Mouse (Mus musculus) heart, embryonic 11.5 days (tissue): ENCODE results near the gene Irf5. TPM values are rescaled to one million over a fixed set of nuclear protein-coding genes. Genes with fewer than 3 reads are reported as not detected.

Experiments
- ATAC-seq: fragments of 200-750 bp; cut with Nextera tagmentation; replicated peaks from 2 replicates; pipeline ENCODE4 v1.8.0; 2017; ENCODE audit warnings: moderate library complexity; ENCODE audit not compliant: insufficient number of reproducible peaks, low FRiP score, low TSS enrichment
- H3K27ac ChIP-seq: fragments of 300-500 bp; sonication (generic); 2 replicates; pipeline ENCODE4 v1.5.1; 2014; ENCODE audit warnings: mild to moderate bottlenecking, low read depth, low read length
- H3K27me3 ChIP-seq: fragments of 300-500 bp; sonication (generic); 2 replicates; pipeline ENCODE4 v1.6.1; 2014; ENCODE audit warnings: mild to moderate bottlenecking, low read length, mixed read lengths; ENCODE audit not compliant: control insufficient read depth, insufficient read depth
- H3K36me3 ChIP-seq: fragments of 300-500 bp; sonication (generic); 2 replicates; pipeline ENCODE4 v1.6.1; 2014; ENCODE audit warnings: mild to moderate bottlenecking, low read length, moderate library complexity, mixed read lengths; ENCODE audit not compliant: control insufficient read depth, insufficient read depth
- H3K4me1 ChIP-seq: fragments of 300-500 bp; sonication (generic); 2 replicates; pipeline ENCODE4 v1.6.1; 2014; ENCODE audit warnings: low read length; ENCODE audit not compliant: control insufficient read depth, insufficient read depth
- H3K4me2 ChIP-seq: fragments of 300-500 bp; sonication (generic); 2 replicates; pipeline ENCODE4 v1.6.1; 2014; ENCODE audit warnings: mild to moderate bottlenecking, moderate library complexity
- H3K4me3 ChIP-seq: fragments of 300-500 bp; sonication (generic); 2 replicates; pipeline ENCODE4 v1.5.1; 2014; ENCODE audit warnings: low read depth, low read length
- H3K9ac ChIP-seq: fragments of 300-500 bp; sonication (generic); 2 replicates; pipeline ENCODE4 v1.6.1; 2014; ENCODE audit warnings: mild to moderate bottlenecking, low read depth, low read length, moderate library complexity
- H3K9me3 ChIP-seq: fragments of 300-500 bp; sonication (generic); replicated peaks from 2 replicates; pipeline ENCODE4 v1.6.1; 2016; ENCODE audit warnings: low read length; ENCODE audit not compliant: control insufficient read depth
- WGBS: fragments of 180-500 bp; shearing (Covaris S2); extraction: QIAGEN DNeasy Blood & Tissue Kit; methylation state at CpG from one replicate; pipeline ENCODE4 v1.1.7; 2014; ENCODE audit not compliant: insufficient replicate concordance; 5-methylcytosine and 5-hydroxymethylcytosine counted together
- polyA plus RNA-seq: library from polyadenylated mRNA; unstranded; fragments of >200 nt; fragmentation: Nextera tagmentation; extraction: Ambion mirVana; gene quantifications from 2 replicates; pipeline ENCODE4 v1.2.1, GENCODE M21; 2014

The Irf5 gene
- polyA plus RNA-seq, 1 experiment from 2014 or later, result 11.6 TPM

GRCm38 (mm10) chr6:29500810-29501209 lies 25.6 kb upstream of the Irf5 start:
- H3K27me3 ChIP-seq, result peaks cover 23% of the 10 kb centered on the region
- no peak overlapping the region for H3K27ac ChIP-seq
- no peaks in the 10 kb centered on the region for H3K9me3 ChIP-seq
- H3K9ac ChIP-seq, result no peak overlapping the region
- H3K4me1 ChIP-seq, result no peaks in the 10 kb centered on the region
- 76% methylated on average over 6 of the region's 6 CpGs for WGBS
- no peaks in the 10 kb centered on the region for H3K36me3 ChIP-seq
- no peak for ATAC-seq
- no peak overlapping the region for H3K4me2 ChIP-seq
- no peak overlapping the region for H3K4me3 ChIP-seq

- no peak for ATAC-seq
- Histone ChIP-seq H3K4me3 (no peak overlapping the region), H3K4me2 (no peak overlapping the region), H3K27ac (no peak overlapping the region), H3K36me3 (no peaks in the 10 kb centered on the region), H3K27me3 (peaks cover 15% of the 10 kb centered on the region), H3K4me1 (peaks cover 4% of the 10 kb centered on the region), H3K9ac (no peak overlapping the region), H3K9me3 (no peaks in the 10 kb centered on the region)
- WGBS, result 78% methylated on average over 1 of the region's 1 CpGs
Observed at GRCm38 (mm10) chr6:29501599-29501998, 24.8 kb upstream of the Irf5 start.

- H3K27ac ChIP-seq, result no peak overlapping the region
- no peak for ATAC-seq
- peaks cover 14% of the 10 kb centered on the region for H3K4me1 ChIP-seq
- H3K4me2 ChIP-seq, result no peak overlapping the region
- no peak overlapping the region for H3K9ac ChIP-seq
- 0 out of 2 replicates have a peak, but pooled peaks cover 2% of the 10 kb centered on the region for H3K27me3 ChIP-seq
- H3K4me3 ChIP-seq, result no peak overlapping the region
- H3K9me3 ChIP-seq, result no peaks in the 10 kb centered on the region
- H3K36me3 ChIP-seq, result no peaks in the 10 kb centered on the region
- WGBS, result 85% methylated on average over 5 of the region's 5 CpGs
Observed at GRCm38 (mm10) chr6:29505493-29505892, 20.9 kb upstream of the Irf5 start.

- H3K27ac ChIP-seq, result no peak overlapping the region
- peak overlapping the region; percentile 77; the same call in 1 of the 2 replicates for H3K9ac ChIP-seq
- no peaks in the 10 kb centered on the region for H3K36me3 ChIP-seq
- H3K27me3 ChIP-seq, result 0 out of 2 replicates have a peak, but pooled peaks cover 2% of the 10 kb centered on the region
- H3K4me3 ChIP-seq, result peak overlapping the region; percentile 67
- H3K4me1 ChIP-seq, result peaks cover 14% of the 10 kb centered on the region
- ATAC-seq, result no peak
- H3K4me2 ChIP-seq, result peak overlapping the region; percentile 84
- WGBS, result 19% methylated on average over 8 of the region's 8 CpGs
- no peaks in the 10 kb centered on the region for H3K9me3 ChIP-seq
Observed at GRCm38 (mm10) chr6:29506834-29507233, 19.6 kb upstream of the Irf5 start.

GRCm38 (mm10) chr6:29507447-29508309 lies 18.7 kb upstream of the Irf5 start, which contains the start of gene Kcp:
TSS of gene Kcp (minus strand) at chr6:29507952.
- Histone ChIP-seq H3K27me3 (0 out of 2 replicates have a peak, but pooled peaks cover 2% of the 10 kb centered on the region), H3K27ac (no peak within 1 kb of the TSS), H3K4me1 (peaks cover 14% of the 10 kb centered on the region), H3K36me3 (no peaks in the 10 kb centered on the region), H3K9ac (peak within 1 kb of the TSS; percentile 77), H3K4me2 (peak within 1 kb of the TSS; percentile 84), H3K9me3 (no peaks in the 10 kb centered on the region), H3K4me3 (peak within 1 kb of the TSS; percentile 67)
- ATAC-seq, result peak; percentile 16
- 1% methylated on average over 47 of the region's 47 CpGs for WGBS

- H3K4me3 ChIP-seq, result no peak overlapping the region
- peak overlapping the region; percentile 6; the same call in 1 of the 2 replicates for H3K4me2 ChIP-seq
- no peaks in the 10 kb centered on the region for H3K36me3 ChIP-seq
- WGBS, result 44% methylated on average over 2 of the region's 2 CpGs
- peaks cover 24% of the 10 kb centered on the region for H3K4me1 ChIP-seq
- H3K27ac ChIP-seq, result no peak overlapping the region
- no peak overlapping the region for H3K9ac ChIP-seq
- no peak for ATAC-seq
- 0 out of 2 replicates have a peak, but pooled peaks cover 2% of the 10 kb centered on the region for H3K27me3 ChIP-seq
- no peaks in the 10 kb centered on the region for H3K9me3 ChIP-seq
Observed at GRCm38 (mm10) chr6:29509086-29509485, 17.3 kb upstream of the Irf5 start.

- WGBS, result 1% methylated on average over 11 of the region's 11 CpGs
- H3K4me3 ChIP-seq, result 0 out of 2 replicates have a peak overlapping the region, but pooled peaks have one; percentile 12
- H3K36me3 ChIP-seq, result no peaks in the 10 kb centered on the region
- no peaks in the 10 kb centered on the region for H3K9me3 ChIP-seq
- peak overlapping the region; percentile 62 for H3K27ac ChIP-seq
- H3K27me3 ChIP-seq, result 0 out of 2 replicates have a peak, but pooled peaks cover 2% of the 10 kb centered on the region
- ATAC-seq, result peak; percentile 57; the same call in 1 of the 2 replicates
- H3K9ac ChIP-seq, result peak overlapping the region; percentile 69; the same call in 1 of the 2 replicates
- peaks cover 13% of the 10 kb centered on the region for H3K4me1 ChIP-seq
- H3K4me2 ChIP-seq, result peak overlapping the region; percentile 50
Observed at GRCm38 (mm10) chr6:29513284-29513683, 13.1 kb upstream of the Irf5 start.

- H3K4me3 ChIP-seq, result no peak overlapping the region
- ATAC-seq, result no peak; the same call in 1 of the 2 replicates
- no peak overlapping the region for H3K27ac ChIP-seq
- peaks cover 10% of the 10 kb centered on the region for H3K4me1 ChIP-seq
- no peaks in the 10 kb centered on the region for H3K27me3 ChIP-seq
- H3K9me3 ChIP-seq, result no peaks in the 10 kb centered on the region
- no peak overlapping the region for H3K4me2 ChIP-seq
- WGBS, result 6% methylated on average over 5 of the region's 5 CpGs
- H3K36me3 ChIP-seq, result no peaks in the 10 kb centered on the region
- no peak overlapping the region for H3K9ac ChIP-seq
Observed at GRCm38 (mm10) chr6:29517139-29517538, 9.3 kb upstream of the Irf5 start.
